In genomic region chr16:57560185-57560584, GRCm38 (mm10) we compare ENCODE assay signal across 33 mouse cellular contexts.
"Had no signal": no experiment of that assay in that cellular context is flagged by ENCODE, and none has a peak within 500 bp of the region (broad histone marks: within the 10 kb centered on the region; RNA-seq: fewer than 3 reads in every experiment).

No protein-coding gene starts in this region.

- H3K36me3 ChIP-seq: heart, embryonic 15.5 days; hindbrain, embryonic 10.5 days; hindbrain, embryonic 12.5 days; hindbrain, embryonic 13.5 days; hindbrain, embryonic 15.5 days; intestine, embryonic 15.5 days had no signal

- ATAC-seq: hindbrain, embryonic 16.5 days; hindbrain, postnatal 0 days; inflammation-experienced regulatory T-cells, adult 6 months; intestine, embryonic 15.5 days; intestine, embryonic 16.5 days; intestine, postnatal 0 days had no signal

- H3K4me2 ChIP-seq: heart, embryonic 12.5 days; heart, embryonic 13.5 days; heart, embryonic 15.5 days; hindbrain, embryonic 12.5 days; hindbrain, embryonic 13.5 days; hindbrain, embryonic 14.5 days; hindbrain, embryonic 15.5 days; intestine, embryonic 15.5 days; kidney, embryonic 15.5 days had no signal

- DNase-seq: heart, postnatal 10 days; heart, postnatal 36 days; heart, postnatal 4 days; kidney, adult 11 months; kidney, adult 18-20 months; kidney, adult 2 months; kidney, adult 8-10 months; kidney, adult 9 months; kidney, postnatal 10 days; kidney, postnatal 14 days; kidney, postnatal 25 days; kidney, postnatal 36 days; kidney, postnatal 4 days; layer of hippocampus, adult 9-11 months; layer of hippocampus, postnatal 36 days had no signal

- H3K4me3 ChIP-seq: heart, embryonic 12.5 days; heart, embryonic 13.5 days; heart, embryonic 15.5 days; hindbrain, embryonic 10.5 days; hindbrain, embryonic 12.5 days; hindbrain, embryonic 13.5 days; hindbrain, embryonic 15.5 days; intestine, embryonic 15.5 days; kidney, embryonic 15.5 days; layer of hippocampus, adult 2 months; left cerebral cortex, adult 2 months had no signal

- H3K9me3 ChIP-seq: heart, embryonic 12.5 days; heart, embryonic 13.5 days; heart, embryonic 15.5 days; hindbrain, embryonic 10.5 days; hindbrain, embryonic 12.5 days; hindbrain, embryonic 13.5 days; hindbrain, embryonic 15.5 days; intestine, embryonic 15.5 days; kidney, embryonic 15.5 days had no signal

- H3K9ac ChIP-seq: heart, embryonic 12.5 days; heart, embryonic 13.5 days; heart, embryonic 15.5 days; hindbrain, embryonic 12.5 days; hindbrain, embryonic 13.5 days; hindbrain, embryonic 14.5 days; hindbrain, embryonic 15.5 days; intestine, embryonic 15.5 days; kidney, embryonic 15.5 days had no signal

- H3K4me1 ChIP-seq: hindbrain, embryonic 10.5 days; hindbrain, embryonic 12.5 days; hindbrain, embryonic 13.5 days; hindbrain, embryonic 15.5 days had no signal

- H3K27me3 ChIP-seq: heart, embryonic 12.5 days; heart, embryonic 13.5 days; heart, embryonic 15.5 days; hindbrain, embryonic 12.5 days; hindbrain, embryonic 13.5 days; hindbrain, embryonic 15.5 days; intestine, embryonic 15.5 days; kidney, embryonic 15.5 days had no signal

- H3K27ac ChIP-seq: heart, embryonic 13.5 days; heart, embryonic 15.5 days; hindbrain, embryonic 10.5 days; hindbrain, embryonic 12.5 days; hindbrain, embryonic 13.5 days; hindbrain, embryonic 14.5 days; hindbrain, embryonic 15.5 days; hindbrain, postnatal 0 days; intestine, embryonic 15.5 days; kidney, embryonic 15.5 days; kidney, postnatal 0 days; layer of hippocampus, adult 2 months; left cerebral cortex, adult 2 months had no signal
